Mouse (Mus musculus) liver, embryonic 14.5 days (tissue): ENCODE measurements around the gene Fpr1.

Experiments used
- CTCF ChIP-seq: IDR thresholded peaks from 2 replicates; pipeline ENCODE4 v1.5.1; 2016; ENCODE audit warnings: antibody characterized with exemption, low read depth, control low read depth
- EP300 ChIP-seq: IDR thresholded peaks from 2 replicates; pipeline ENCODE4 v1.6.1; 2016; ENCODE audit warnings: antibody characterized with exemption, low read depth

GRCm38 (mm10) chr17:17889732-17890425, 6.1 kb upstream of the Fpr1 start:
- TF ChIP-seq CTCF (no peak), EP300 (no peak)
